Mouse (Mus musculus) bone marrow macrophage, adult 2 months (primary cell): ENCODE results near the gene Slc35e3. TPM values are rescaled to one million over a fixed set of nuclear protein-coding genes. Genes with fewer than 3 reads are reported as not detected.
"Not testable (repeated sequence)": the region's sequence is repeated elsewhere in the genome, so short reads cannot be mapped to it uniquely, and the experiment has no call there.

Source experiments
- H3K27ac ChIP-seq: 2 replicates; pipeline ENCODE4 v1.5.1; 2012; ENCODE audit warnings: low read depth, low read length; ENCODE audit not compliant: insufficient read depth
- H3K4me1 ChIP-seq: 2 replicates; pipeline ENCODE4 v1.6.1; 2012; ENCODE audit warnings: low read length; ENCODE audit not compliant: control insufficient read depth, insufficient read depth
- H3K4me3 ChIP-seq: 2 replicates; pipeline ENCODE4 v1.5.1; 2012; ENCODE audit warnings: mild to moderate bottlenecking, low read length, moderate library complexity; ENCODE audit not compliant: insufficient read depth
- CTCF ChIP-seq: IDR thresholded peaks from 2 replicates; pipeline ENCODE4 v1.5.1; 2012; ENCODE audit warnings: low read depth, mild to moderate bottlenecking, low read length, moderate library complexity
- POLR2A ChIP-seq: IDR thresholded peaks from 2 replicates; pipeline ENCODE4 v1.6.1; 2012; ENCODE audit warnings: mild to moderate bottlenecking, low read depth, low read length, borderline replicate concordance
- polyA plus RNA-seq: library from polyadenylated mRNA; stranded (reverse); fragments of >200 nt; gene quantifications from 2 replicates; pipeline ENCODE4 v1.2.4, GENCODE M21; 2012; ENCODE audit not compliant: missing spikeins, insufficient read depth, insufficient read length

Gene Slc35e3
- polyA plus RNA-seq, 1 experiment, result 5.4 TPM

- no peak overlapping the region for H3K27ac ChIP-seq
- H3K4me1 ChIP-seq, result 0 out of 2 replicates have a peak, but pooled peaks cover 3% of the 10 kb centered on the region
- TF ChIP-seq CTCF (no peak), POLR2A (no peak)
- no peak overlapping the region for H3K4me3 ChIP-seq
These were observed 4.3 kb downstream of the Slc35e3 start for GRCm38 (mm10) chr10:117741698-117742475.

- H3K4me1 ChIP-seq, result 0 out of 2 replicates have a peak, but pooled peaks cover 3% of the 10 kb centered on the region
- no peak overlapping the region for H3K4me3 ChIP-seq
- no peak overlapping the region for H3K27ac ChIP-seq
- no peak for TF ChIP-seq CTCF
- TF ChIP-seq POLR2A, result no peak
These were observed 5.2 kb downstream of the Slc35e3 start for GRCm38 (mm10) chr10:117740921-117741320.

- H3K4me3 ChIP-seq, result no peak overlapping the region
- no peak overlapping the region for H3K27ac ChIP-seq
- H3K4me1 ChIP-seq, result 0 out of 2 replicates have a peak, but pooled peaks cover 3% of the 10 kb centered on the region
- TF ChIP-seq CTCF (no peak), POLR2A (no peak)
These were observed 6.0 kb downstream of the Slc35e3 start for GRCm38 (mm10) chr10:117740171-117740570.

GRCm38 (mm10) chr10:117739648-117739948 is 6.6 kb downstream of the Slc35e3 start:
- no peak overlapping the region for H3K27ac ChIP-seq
- H3K4me1 ChIP-seq, result no peaks in the 10 kb centered on the region
- TF ChIP-seq CTCF (no peak), POLR2A (no peak)
- H3K4me3 ChIP-seq, result no peak overlapping the region

- Histone ChIP-seq H3K4me3 (no peak overlapping the region), H3K4me1 (no peaks in the 10 kb centered on the region), H3K27ac (no peak overlapping the region)
- no peak for TF ChIP-seq CTCF
- TF ChIP-seq POLR2A, result no peak
These were observed 7.1 kb downstream of the Slc35e3 start for GRCm38 (mm10) chr10:117738928-117739647.

GRCm38 (mm10) chr10:117738140-117738921 is 7.8 kb downstream of the Slc35e3 start:
- no peak overlapping the region for H3K27ac ChIP-seq
- H3K4me3 ChIP-seq, result no peak overlapping the region
- TF ChIP-seq POLR2A (no peak), CTCF (no peak)
- H3K4me1 ChIP-seq, result no peaks in the 10 kb centered on the region

GRCm38 (mm10) chr10:117737498-117737897 is 8.7 kb downstream of the Slc35e3 start:
- not testable (repeated sequence) for H3K4me1 ChIP-seq, H3K4me3 ChIP-seq, H3K27ac ChIP-seq

- no peak overlapping the region for H3K4me3 ChIP-seq
- no peaks in the 10 kb centered on the region for H3K4me1 ChIP-seq
- no peak overlapping the region for H3K27ac ChIP-seq
- no peak for TF ChIP-seq CTCF
- TF ChIP-seq POLR2A, result no peak
These were observed 9.1 kb downstream of the Slc35e3 start for GRCm38 (mm10) chr10:117737075-117737474.

- H3K4me3 ChIP-seq, result no peak overlapping the region
- TF ChIP-seq POLR2A, result no peak
- TF ChIP-seq CTCF, result no peak
- H3K27ac ChIP-seq, result no peak overlapping the region
- H3K4me1 ChIP-seq, result no peaks in the 10 kb centered on the region
These were observed 9.6 kb downstream of the Slc35e3 start for GRCm38 (mm10) chr10:117736573-117736972.

- not testable (repeated sequence) for H3K4me3 ChIP-seq, H3K4me1 ChIP-seq, H3K27ac ChIP-seq
These were observed 10.8 kb downstream of the Slc35e3 start for GRCm38 (mm10) chr10:117735396-117735795.

- H3K4me3 ChIP-seq, H3K4me1 ChIP-seq: not testable (repeated sequence)
These were observed 11.9 kb downstream of the Slc35e3 start for GRCm38 (mm10) chr10:117734104-117734852.

GRCm38 (mm10) chr10:117733626-117734025 is 12.5 kb downstream of the Slc35e3 start:
- H3K4me1 ChIP-seq, H3K4me3 ChIP-seq, H3K27ac ChIP-seq: not testable (repeated sequence)

More at GRCm38 (mm10) chr10:117734104-117734852, 11.9 kb downstream of the Slc35e3 start:
- not testable (repeated sequence) for H3K27ac ChIP-seq
